In genomic region chr10:121351692-121352290, GRCm38 (mm10) we compare ENCODE assay signal across 9 mouse cellular contexts. TPM values are rescaled to one million over a fixed set of nuclear protein-coding genes. Genes with fewer than 3 reads are reported as not detected.
DNase-seq lines count a peak whose midpoint lies in the region; ATAC-seq lines count a peak whose summit lies in the region.
"Had no signal": no experiment of that assay in that cellular context is flagged by ENCODE, and none has a peak within 500 bp of the region (broad histone marks: within the 10 kb centered on the region; RNA-seq: fewer than 3 reads in every experiment).

No protein-coding gene starts in this region.

- H3K36me3 ChIP-seq in liver, embryonic 11.5 days (ENCODE audit: control insufficient read depth, insufficient read depth, low read length), result no peaks in the 10 kb centered on the region
- H3K36me3 ChIP-seq in stomach, embryonic 15.5 days, result no peaks in the 10 kb centered on the region

- WGBS in liver, embryonic 11.5 days, result 34% methylated on average over 15 of the region's 15 CpGs
- WGBS in stomach, embryonic 15.5 days, result 27% methylated on average over 15 of the region's 15 CpGs

- H3K27me3 ChIP-seq in liver, embryonic 11.5 days (replicated peaks; ENCODE audit: control insufficient read depth, insufficient read depth, low read length), result peaks cover 36% of the 10 kb centered on the region
- H3K27me3 ChIP-seq in stomach, embryonic 15.5 days (replicated peaks), result peaks cover 10% of the 10 kb centered on the region; the same call in 1 of the 2 replicates

- H3K4me2 ChIP-seq in liver, embryonic 11.5 days, result peak overlapping the region; percentile 96
- H3K4me2 ChIP-seq in stomach, embryonic 15.5 days, result peak overlapping the region; percentile 89

- H3K4me3 ChIP-seq in liver, embryonic 11.5 days (ENCODE audit: low read depth, low read length), result peak overlapping the region; percentile 64
- peak overlapping the region; percentile 61 for H3K4me3 ChIP-seq in stomach, embryonic 15.5 days (replicated peaks)

- H3K9me3 ChIP-seq in liver, embryonic 11.5 days (ENCODE audit: control insufficient read depth, low read length), result no peaks in the 10 kb centered on the region; the same call in 1 of the 2 replicates
- H3K9me3 ChIP-seq in stomach, embryonic 15.5 days, result no peaks in the 10 kb centered on the region

- peaks cover 12% of the 10 kb centered on the region for H3K4me1 ChIP-seq in liver, embryonic 11.5 days (replicated peaks; ENCODE audit: control insufficient read depth, insufficient read depth, low read length)
- peaks cover 7% of the 10 kb centered on the region for H3K4me1 ChIP-seq in stomach, embryonic 15.5 days

- peak overlapping the region; percentile 37; the same call in 1 of the 2 replicates for H3K9ac ChIP-seq in liver, embryonic 11.5 days (ENCODE audit: low read depth, low read length)
- no peak overlapping the region for H3K9ac ChIP-seq in stomach, embryonic 15.5 days

- peak; percentile 68 for DNase-seq in heart, adult 11 months
- no peak for DNase-seq in heart, postnatal 14 days
- peak; percentile 22 for DNase-seq in retina, postnatal 1 day
- no peak for DNase-seq in retina, embryonic 14.5 days (ENCODE audit: low spot score)
- no peak for DNase-seq in liver, embryonic 11.5 days (ENCODE audit: low spot score)
- no peak for DNase-seq in right cerebral cortex, adult 2 months (ENCODE audit: low spot score in 2 of 2)
- no peak for DNase-seq in cerebellum, postnatal 25 days
- DNase-seq: thymus, adult 18-20 months had no signal

- intact Hi-C loops in heart, postnatal 14 days (cut with DNase I), result no loop called here

- H3K27ac ChIP-seq in liver, embryonic 11.5 days (ENCODE audit: low read depth, low read length), result no peak overlapping the region
- peak overlapping the region; percentile 82 for H3K27ac ChIP-seq in stomach, embryonic 15.5 days

- ATAC-seq in liver, embryonic 11.5 days (replicated peaks; ENCODE audit: low FRiP score), result no peak
- ATAC-seq in stomach, embryonic 15.5 days (ENCODE audit: insufficient read depth, low FRiP score, low read depth), result no peak

RNA-seq across cellular contexts. Expression of gene Tbc1d30, which starts 0.7 kb away (rescaled TPM):
- 1 to 10 TPM; 1.8 to 2.2 TPM for total RNA-seq in heart, postnatal 14 days (2021)
- polyA plus RNA-seq in liver, embryonic 11.5 days (2014; fragmentation: Nextera tagmentation; extraction: Ambion mirVana), result 0.27 and 0.78 TPM in 2 replicates
- polyA plus RNA-seq in stomach, embryonic 15.5 days (2015; fragmentation: Nextera tagmentation; extraction: Ambion mirVana), result 8.0 and 8.2 TPM in 2 replicates

RNA-seq across cellular contexts. Expression of gene Gns, which starts 13.1 kb away (rescaled TPM):
- total RNA-seq in heart, postnatal 14 days (2021), result 10 to 100 TPM; 64.2 to 74.3 TPM
- 31.2 and 31.6 TPM in 2 replicates for polyA plus RNA-seq in liver, embryonic 11.5 days (2014; fragmentation: Nextera tagmentation; extraction: Ambion mirVana)
- 39.6 and 44.2 TPM in 2 replicates for polyA plus RNA-seq in stomach, embryonic 15.5 days (2015; fragmentation: Nextera tagmentation; extraction: Ambion mirVana)

Comparison
In these comparisons a context has a peak if more than half of its experiments do, and no peak if none do; other contexts are left out.
1. DNase-seq: peak in heart, adult 11 months (single experiment) and retina, postnatal 1 day (single experiment); none in heart, postnatal 14 days (0 of 2), retina, embryonic 14.5 days (single experiment), liver, embryonic 11.5 days (single experiment), right cerebral cortex, adult 2 months (0 of 2) and cerebellum, postnatal 25 days (0 of 2).